Mouse (Mus musculus): Measurements from ENCODE around the gene Calhm5.

Gene Calhm5

GRCm38 (mm10) chr10:34096418-34096883 is at the start of gene Calhm5:
Gene Calhm5, minus strand, starts transcription at chr10:34096519.
- DNase-seq = peak; percentile 36 to 55

GRCm38 (mm10) chr10:34141693-34142092 is 45.4 kb upstream of the Calhm5 start:
- DNase-seq = no peak

GRCm38 (mm10) chr10:34139768-34140167 is 43.4 kb upstream of the Calhm5 start:
- no peak for DNase-seq

GRCm38 (mm10) chr10:34138027-34138426 is 41.7 kb upstream of the Calhm5 start:
- DNase-seq = no peak

- peak; percentile 15 to 16 for DNase-seq
Observed at GRCm38 (mm10) chr10:34136432-34136831, 40.1 kb upstream of the Calhm5 start.

- DNase-seq = no peak
Observed at GRCm38 (mm10) chr10:34131356-34131755, 35.0 kb upstream of the Calhm5 start.

GRCm38 (mm10) chr10:34128391-34128790 is 32.1 kb upstream of the Calhm5 start:
- peak in 1 of 2 experiments; percentile 17 for DNase-seq

- peak; percentile 44 to 46 for DNase-seq
Observed at GRCm38 (mm10) chr10:34127392-34128378, 31.4 kb upstream of the Calhm5 start, which contains the start of gene Calhm6. Gene Calhm6, minus strand, starts transcription at chr10:34127984.

GRCm38 (mm10) chr10:34118421-34118820 is 22.1 kb upstream of the Calhm5 start:
- DNase-seq = no peak

GRCm38 (mm10) chr10:34117770-34118169 is 21.5 kb upstream of the Calhm5 start:
- DNase-seq = no peak

- DNase-seq = no peak
Observed at GRCm38 (mm10) chr10:34117131-34117530, 20.8 kb upstream of the Calhm5 start.

- DNase-seq = no peak
Observed at GRCm38 (mm10) chr10:34111964-34112738, 15.8 kb upstream of the Calhm5 start.

- no peak for DNase-seq
Observed at GRCm38 (mm10) chr10:34110863-34111465, 14.6 kb upstream of the Calhm5 start.

GRCm38 (mm10) chr10:34095964-34096363 is 355 bp downstream of the Calhm5 start:
- no peak for DNase-seq

- no peak for DNase-seq
Observed at GRCm38 (mm10) chr10:34095147-34095546, 1.2 kb downstream of the Calhm5 start.

- DNase-seq = no peak
Observed at GRCm38 (mm10) chr10:34091888-34092287, 4.4 kb downstream of the Calhm5 start.

GRCm38 (mm10) chr10:34090481-34090880 is 5.8 kb downstream of the Calhm5 start:
- peak in 1 of 2 experiments; percentile 7 for DNase-seq

- DNase-seq = no peak
Observed at GRCm38 (mm10) chr10:34089517-34089916, 6.8 kb downstream of the Calhm5 start.

- DNase-seq = no peak
Observed at GRCm38 (mm10) chr10:34088515-34088914, 7.8 kb downstream of the Calhm5 start.

GRCm38 (mm10) chr10:34086514-34086913 is 9.8 kb downstream of the Calhm5 start:
- DNase-seq = no peak

GRCm38 (mm10) chr10:34074522-34075200 is 21.7 kb downstream of the Calhm5 start:
- DNase-seq = no peak

GRCm38 (mm10) chr10:34071650-34072049 is 24.7 kb downstream of the Calhm5 start:
- DNase-seq = no peak

Measured in cerebellum, postnatal 10 days (tissue).